8 mouse cellular contexts compared by ENCODE assay signal in genomic region chr10:60985109-60985576, GRCm38 (mm10).
DNase-seq lines count a peak whose midpoint lies in the region; ATAC-seq lines count a peak whose summit lies in the region.

No protein-coding gene starts in this region.

- no peak overlapping the region for H3K4me2 ChIP-seq in hindbrain, embryonic 11.5 days (replicated peaks; ENCODE audit: low read depth, low read length)
- H3K4me2 ChIP-seq in midbrain, embryonic 12.5 days (replicated peaks): no peak overlapping the region

- no peak overlapping the region for H3K9ac ChIP-seq in hindbrain, embryonic 11.5 days (ENCODE audit: low read depth, low read length)
- H3K9ac ChIP-seq in midbrain, embryonic 12.5 days (replicated peaks): no peak overlapping the region; the same call in 1 of the 2 replicates

- WGBS in hindbrain, embryonic 11.5 days: 12% methylated on average over 10 of the region's 10 CpGs
- WGBS in midbrain, embryonic 12.5 days: 5% methylated on average over 10 of the region's 10 CpGs

- no peaks in the 10 kb centered on the region for H3K36me3 ChIP-seq in hindbrain, embryonic 11.5 days (ENCODE audit: control insufficient read depth, insufficient read depth, low read length)
- no peaks in the 10 kb centered on the region for H3K36me3 ChIP-seq in midbrain, embryonic 12.5 days

- no peaks in the 10 kb centered on the region for H3K4me1 ChIP-seq in hindbrain, embryonic 11.5 days (replicated peaks; ENCODE audit: control insufficient read depth, insufficient read depth, low read length)
- peaks cover 18% of the 10 kb centered on the region for H3K4me1 ChIP-seq in midbrain, embryonic 12.5 days

- no peak overlapping the region for H3K4me3 ChIP-seq in hindbrain, embryonic 11.5 days (ENCODE audit: low read depth, low read length)
- no peak overlapping the region for H3K4me3 ChIP-seq in midbrain, embryonic 12.5 days

- peak; percentile 3 for DNase-seq in gastrocnemius, adult 18-20 months (ENCODE audit: low spot score)
- DNase-seq in gastrocnemius, adult 8-10 months (ENCODE audit: low spot score in 2 of 2): no peak
- peak; percentile 4 to 14 for DNase-seq in urinary bladder, postnatal 36 days (ENCODE audit: low spot score in 2 of 2)
- DNase-seq in urinary bladder, postnatal 10 days (ENCODE audit: low spot score): no peak
- DNase-seq in hindbrain, embryonic 11.5 days (ENCODE audit: low spot score): peak; percentile 80
- DNase-seq in c-Kit-positive CD71-positive TER-119-positive erythroid progenitor cells, embryonic 14.5 days (ENCODE audit: low spot score): no peak

- H3K9me3 ChIP-seq in hindbrain, embryonic 11.5 days (ENCODE audit: control insufficient read depth, low read length): no peaks in the 10 kb centered on the region
- no peaks in the 10 kb centered on the region for H3K9me3 ChIP-seq in midbrain, embryonic 12.5 days

- H3K27me3 ChIP-seq in hindbrain, embryonic 11.5 days (ENCODE audit: control insufficient read depth, insufficient read depth, low read length): peaks cover 4% of the 10 kb centered on the region; the same call in 1 of the 2 replicates
- H3K27me3 ChIP-seq in midbrain, embryonic 12.5 days: peaks cover 53% of the 10 kb centered on the region

- H3K27ac ChIP-seq in hindbrain, embryonic 11.5 days (ENCODE audit: low read depth, low read length): no peak overlapping the region
- H3K27ac ChIP-seq in midbrain, embryonic 12.5 days (replicated peaks): peak overlapping the region; percentile 63

- peak; percentile 82 for ATAC-seq in hindbrain, embryonic 11.5 days (ENCODE audit: low FRiP score)
- peak; percentile 77 for ATAC-seq in midbrain, embryonic 12.5 days (ENCODE audit: low FRiP score, low read depth)
- no peak for ATAC-seq in erythroid progenitor cell, adult 5-6 weeks (replicated peaks; ENCODE audit: low FRiP score, poor library complexity, severe bottlenecking)

Comparison
In these comparisons a context has a peak if more than half of its experiments do, and no peak if none do; other contexts are left out.
1. DNase-seq: peak in gastrocnemius, adult 18-20 months (single experiment), urinary bladder, postnatal 36 days (2 of 2) and hindbrain, embryonic 11.5 days (single experiment); none in gastrocnemius, adult 8-10 months (0 of 2), urinary bladder, postnatal 10 days (single experiment) and c-Kit-positive CD71-positive TER-119-positive erythroid progenitor cells, embryonic 14.5 days (single experiment).